Mouse (Mus musculus) kidney, postnatal 14 days (tissue): Measurements from ENCODE around the gene Atmin.

Source experiments
- DNase-seq: peaks from one replicate; pipeline ENCODE4 v3.0.0; 2022; ENCODE audit warnings: mixed read lengths

Atmin gene

DNA sequence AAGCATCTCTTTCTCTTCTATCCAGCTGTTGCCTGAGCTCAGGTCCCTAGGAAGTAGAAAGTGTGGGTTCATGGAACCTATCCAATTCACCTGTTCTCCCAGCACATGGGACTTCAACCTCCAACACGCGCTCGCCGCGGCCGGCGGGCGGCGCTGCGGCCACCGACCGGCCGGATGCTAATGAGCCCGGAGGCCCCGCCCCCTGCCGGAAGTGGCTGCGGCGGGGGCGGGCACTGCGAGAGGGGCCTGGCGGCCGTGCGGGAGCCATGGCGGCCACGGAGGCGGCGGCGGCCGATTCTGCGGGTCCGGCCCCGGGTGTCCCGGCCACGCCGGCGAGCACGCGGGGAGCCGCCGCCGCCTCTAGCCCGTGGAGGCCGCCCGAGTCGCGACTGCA is at the start of gene Atmin:
TSS of gene Atmin (plus strand) at position 233 of the 394 bp plus-strand sequence.
- peak; percentile 95 for DNase-seq

DNA sequence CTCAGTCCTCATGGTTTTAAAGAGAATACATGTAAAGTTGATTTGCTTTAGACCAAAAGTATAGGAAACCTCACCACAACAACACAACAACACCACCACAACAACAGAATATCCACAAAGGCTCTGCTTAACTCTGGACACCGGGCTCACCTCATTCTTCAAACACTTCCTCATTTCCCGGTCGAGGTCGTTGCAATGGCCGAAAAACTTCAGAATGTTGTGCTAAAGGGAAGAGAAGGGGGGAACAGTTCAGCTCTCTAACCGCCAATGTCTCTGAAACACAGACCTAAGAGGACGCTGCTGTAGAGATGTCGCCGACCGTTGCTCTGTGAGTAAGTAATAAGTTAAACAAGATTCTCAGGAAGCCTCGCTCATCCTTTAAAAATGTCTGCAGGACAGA is 49.3 kb upstream of the Atmin start:
- no peak for DNase-seq

DNA sequence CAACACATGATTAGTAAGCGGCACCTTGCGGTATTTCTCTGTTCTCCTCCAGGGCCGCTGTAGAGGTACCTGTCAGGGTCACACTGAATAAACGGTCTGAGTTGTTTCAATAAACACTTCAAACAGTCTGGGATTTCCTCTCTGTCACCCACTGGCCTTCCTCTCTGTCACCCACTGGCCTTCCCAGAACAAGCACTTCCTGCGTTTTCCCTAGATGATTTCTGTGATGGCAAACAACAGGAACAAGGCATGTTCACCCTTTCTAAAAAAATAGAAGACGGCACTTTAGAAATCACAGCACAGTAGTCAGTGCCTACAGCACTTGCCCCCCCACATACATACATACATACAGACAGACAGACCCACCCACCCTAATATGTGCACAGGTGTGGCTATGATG is 47.7 kb upstream of the Atmin start:
- DNase-seq = no peak

DNA sequence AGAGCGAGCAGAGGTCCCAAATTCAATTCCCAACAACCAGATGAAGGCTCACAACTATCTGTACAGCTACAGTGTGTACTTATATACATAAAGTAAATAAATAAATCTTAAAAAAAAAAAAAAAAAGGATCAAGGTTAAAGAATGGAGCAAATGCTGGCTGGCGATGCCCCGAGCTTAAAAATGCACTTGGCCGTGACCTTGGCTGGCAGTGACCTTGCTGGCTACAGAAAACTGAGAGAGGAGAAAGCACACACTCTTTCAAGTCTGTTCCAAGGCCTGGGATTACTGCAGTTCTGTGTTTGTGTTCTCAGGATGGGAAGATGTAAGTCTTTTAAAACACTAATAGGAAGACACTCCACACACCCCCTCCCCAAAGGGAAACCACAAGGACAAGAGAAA is 38.5 kb upstream of the Atmin start:
- DNase-seq = no peak

DNA sequence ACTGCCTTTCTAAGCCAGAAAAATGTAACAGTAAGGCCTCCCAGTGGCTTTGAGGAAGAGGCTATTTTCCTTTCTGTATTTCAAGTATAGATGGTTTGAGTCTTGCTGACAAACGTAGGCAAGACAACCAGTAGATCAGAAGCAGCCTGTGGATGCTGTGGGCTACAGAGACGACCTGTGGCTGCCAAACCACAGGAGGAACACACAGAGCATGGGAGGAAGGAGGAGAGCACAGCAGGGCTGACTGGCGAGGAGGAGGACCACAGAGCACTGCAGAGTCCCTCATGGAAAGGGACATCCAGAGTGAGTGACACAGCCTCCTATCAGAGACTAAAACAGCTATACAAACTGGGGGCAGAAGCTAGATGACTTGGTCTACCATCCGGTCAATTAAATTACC is 37.9 kb upstream of the Atmin start:
- DNase-seq = no peak

DNA sequence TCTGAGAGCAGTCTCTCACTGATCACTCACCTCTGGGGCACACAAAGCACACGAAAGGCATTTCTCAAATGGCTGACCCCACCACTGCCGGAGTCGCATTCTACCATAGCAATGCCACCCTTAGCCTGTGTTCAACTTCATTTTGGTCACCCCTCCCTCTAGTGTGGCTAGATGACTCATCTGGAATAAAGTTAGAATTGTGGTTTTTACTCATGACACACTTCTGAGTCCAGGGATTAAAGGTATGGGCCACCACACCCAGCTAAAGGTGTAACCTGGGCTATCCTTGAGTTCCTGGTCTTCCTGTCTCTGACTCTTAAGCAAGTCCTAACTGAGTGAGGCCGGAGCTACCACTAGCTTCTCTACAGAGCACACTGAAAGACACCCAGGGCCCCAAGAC is 37.4 kb upstream of the Atmin start:
- DNase-seq = no peak

DNA sequence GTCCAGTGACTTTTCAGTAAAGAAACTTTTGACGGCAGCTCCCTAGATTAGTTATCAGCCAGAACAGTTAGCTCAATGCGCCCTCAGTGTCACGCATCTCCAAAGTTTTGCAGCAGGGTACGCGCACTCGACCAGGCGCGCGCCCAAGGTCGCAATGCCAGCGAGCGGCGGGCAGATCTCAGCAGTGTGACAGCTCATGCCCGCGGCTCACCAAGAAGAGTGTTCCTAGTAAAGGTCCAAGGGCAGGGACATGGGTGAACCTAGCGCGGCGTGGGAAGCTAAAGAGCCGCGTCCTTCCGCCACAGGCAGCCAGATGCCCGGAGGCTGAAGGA is 22.2 kb upstream of the Atmin start:
- no peak for DNase-seq

DNA sequence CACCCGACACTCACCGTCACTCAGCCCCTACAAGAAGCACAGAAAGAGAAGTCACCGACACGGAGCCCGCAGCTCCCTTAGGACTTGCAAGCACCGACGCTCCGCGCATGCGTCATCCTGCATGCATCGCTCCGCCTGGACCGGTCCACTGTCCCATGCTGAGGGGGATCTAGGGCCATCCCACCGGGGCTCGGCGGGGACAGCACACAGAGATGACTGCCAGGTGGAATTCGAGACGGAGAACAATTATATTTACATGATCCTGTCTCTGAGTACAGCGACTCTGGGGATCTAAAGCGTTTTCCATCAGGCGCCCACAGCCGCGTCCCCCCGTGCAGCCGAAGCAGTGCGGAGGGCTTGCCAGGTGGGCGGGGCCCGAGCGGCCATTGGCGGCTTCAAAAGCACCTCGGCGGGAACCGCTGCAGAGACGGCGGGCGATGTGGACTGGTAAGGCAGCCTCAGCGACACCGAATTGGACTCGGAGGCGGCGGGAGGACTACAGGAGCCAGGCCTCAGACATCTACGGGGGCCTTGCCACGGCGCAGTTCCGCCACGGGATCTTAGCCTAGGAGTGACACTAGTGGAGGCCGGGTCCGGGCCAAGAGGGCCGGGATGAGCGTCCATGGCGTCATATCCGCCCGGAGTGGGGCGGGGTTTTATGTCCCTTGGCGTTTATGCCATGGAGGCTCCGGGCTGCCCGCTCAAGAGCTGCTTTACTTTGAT is 21.7 kb upstream of the Atmin start, which contains the start of the genes Cmc2 and Cenpn:
TSS of gene Cmc2 (minus strand) at position 119 of the 723 bp plus-strand sequence.
TSS of gene Cenpn (plus strand) at position 394 of the 723 bp plus-strand sequence.
- DNase-seq = peak; percentile 95

DNA sequence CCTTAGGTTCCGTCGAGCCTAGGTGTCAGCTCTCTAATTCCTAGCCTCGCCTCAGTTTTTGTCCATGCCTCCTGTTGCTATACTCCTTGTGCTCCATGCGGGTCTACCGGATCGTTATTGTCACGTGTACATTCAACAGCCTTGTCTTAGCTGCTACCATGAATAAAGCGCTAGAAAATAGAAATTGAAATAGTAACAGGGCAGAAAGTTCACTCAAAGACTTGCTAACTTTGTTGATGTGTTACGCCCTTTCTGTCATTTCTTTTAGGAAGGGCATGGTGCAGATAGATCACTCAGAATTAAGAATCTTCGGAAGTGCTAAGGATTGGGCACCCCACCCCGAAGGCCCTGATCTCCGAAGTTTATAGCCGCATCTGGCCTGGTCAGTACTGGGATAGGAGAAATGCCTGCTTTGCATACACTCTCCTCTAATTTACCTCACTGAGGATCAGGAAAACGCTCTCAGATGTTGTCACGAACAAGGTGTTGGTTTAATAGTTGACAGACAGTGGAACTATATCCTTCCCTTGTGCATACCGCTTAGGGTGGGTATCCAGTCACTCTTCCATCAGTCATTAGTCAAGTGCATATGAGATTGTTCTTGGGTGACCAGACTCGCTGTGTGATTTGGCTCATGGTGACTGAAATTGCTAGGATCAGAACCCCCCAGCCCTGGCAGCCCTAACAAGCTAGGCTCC is 21.0 kb upstream of the Atmin start:
- DNase-seq = no peak

DNA sequence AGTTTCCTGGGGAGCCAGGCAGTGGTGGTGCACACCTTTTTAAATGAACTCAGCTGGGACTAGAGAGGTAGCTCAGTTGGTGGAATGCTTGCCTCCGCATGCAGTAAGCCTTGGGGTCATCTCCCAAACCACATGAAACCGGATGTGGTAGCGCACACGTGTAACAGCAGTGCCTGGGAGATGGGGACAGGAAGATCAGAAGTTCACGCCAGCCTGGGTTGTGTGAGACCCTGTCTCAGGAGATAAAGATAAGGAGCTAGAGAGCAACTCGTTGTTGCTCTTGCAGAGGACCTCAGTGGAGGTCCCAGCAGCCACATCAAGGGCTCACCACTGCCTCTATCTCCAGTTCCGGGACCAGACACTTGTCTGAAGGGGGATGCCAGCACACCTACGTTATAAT is 19.7 kb upstream of the Atmin start:
- DNase-seq = no peak

DNA sequence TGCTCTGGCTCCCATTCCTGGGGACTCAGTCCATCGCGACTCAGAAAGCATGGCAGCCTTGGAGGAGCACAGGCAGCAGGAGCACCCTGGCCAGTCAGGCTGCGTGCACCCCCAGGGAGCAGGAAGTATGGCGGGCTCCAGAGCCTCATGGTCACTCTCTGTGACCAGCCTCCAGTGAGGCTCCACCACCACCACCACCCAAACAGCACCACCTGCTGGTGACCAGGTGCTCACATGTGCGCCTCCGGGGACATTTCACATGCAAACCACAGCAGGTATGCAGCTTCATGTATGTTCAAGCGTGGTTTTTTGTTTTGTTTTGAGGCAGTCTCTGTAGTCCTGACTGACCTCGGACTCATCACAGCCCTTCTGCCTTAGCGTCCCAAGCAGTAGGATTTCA is 15.3 kb upstream of the Atmin start:
- peak; percentile 34 for DNase-seq

DNA sequence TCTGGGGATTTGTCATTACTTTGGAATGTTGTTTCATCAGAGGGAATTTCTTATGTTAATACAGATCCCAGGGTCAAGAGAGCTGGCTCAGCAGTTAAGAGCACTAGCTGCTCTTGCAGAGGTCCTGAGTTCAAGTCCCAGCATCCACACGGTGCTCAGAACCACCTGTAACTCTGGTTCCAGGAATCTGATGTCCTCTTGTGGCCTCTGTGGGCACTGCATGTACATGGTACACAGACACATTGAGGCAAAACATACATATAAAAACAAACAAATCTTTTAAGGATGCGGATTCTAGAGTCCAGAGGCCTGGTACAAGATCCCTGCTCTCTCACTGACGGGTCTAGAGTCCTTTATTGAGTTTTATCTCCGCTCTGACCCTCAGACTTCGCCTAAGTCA is 14.6 kb upstream of the Atmin start:
- DNase-seq = no peak

DNA sequence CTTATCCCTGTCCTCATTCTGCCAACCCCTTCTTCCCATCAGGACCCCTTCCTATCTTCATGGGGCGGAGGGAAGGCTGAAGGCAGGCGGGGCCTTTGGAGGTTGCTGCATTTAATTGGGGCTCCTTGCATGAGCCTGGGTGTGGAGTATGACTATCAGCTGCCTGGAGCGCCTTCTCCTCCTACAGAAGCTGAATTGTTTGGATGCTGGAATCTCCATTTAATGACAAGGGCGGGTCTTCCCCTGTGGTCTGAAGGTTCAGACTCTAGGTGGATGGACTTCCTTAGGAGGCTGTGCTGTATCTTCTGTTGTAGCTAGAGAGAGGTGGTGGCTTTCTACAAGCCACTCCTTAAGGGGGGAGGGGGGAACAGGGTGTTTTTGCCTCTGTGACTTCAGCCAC is 8.2 kb upstream of the Atmin start:
- DNase-seq = no peak

DNA sequence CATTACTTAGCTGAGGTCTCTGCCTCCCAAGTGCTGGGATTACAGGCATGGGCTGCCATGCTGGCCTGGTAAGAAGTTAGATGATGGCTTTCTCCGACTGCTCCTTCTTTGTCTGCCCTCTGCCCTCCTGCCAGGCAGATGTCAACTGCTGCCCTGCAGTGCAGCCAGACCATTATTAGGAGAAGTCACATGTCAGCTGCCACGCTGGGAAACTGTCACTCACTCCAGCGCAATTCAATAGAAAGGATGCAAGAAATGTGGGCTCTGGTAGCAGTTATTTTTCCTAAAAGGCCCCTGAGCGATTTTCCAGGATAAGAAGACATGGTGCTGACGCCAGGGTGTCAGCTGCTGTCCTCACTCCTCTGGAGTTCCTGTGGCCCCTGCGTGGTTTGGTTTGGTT is 7.7 kb upstream of the Atmin start:
- DNase-seq = no peak

DNA sequence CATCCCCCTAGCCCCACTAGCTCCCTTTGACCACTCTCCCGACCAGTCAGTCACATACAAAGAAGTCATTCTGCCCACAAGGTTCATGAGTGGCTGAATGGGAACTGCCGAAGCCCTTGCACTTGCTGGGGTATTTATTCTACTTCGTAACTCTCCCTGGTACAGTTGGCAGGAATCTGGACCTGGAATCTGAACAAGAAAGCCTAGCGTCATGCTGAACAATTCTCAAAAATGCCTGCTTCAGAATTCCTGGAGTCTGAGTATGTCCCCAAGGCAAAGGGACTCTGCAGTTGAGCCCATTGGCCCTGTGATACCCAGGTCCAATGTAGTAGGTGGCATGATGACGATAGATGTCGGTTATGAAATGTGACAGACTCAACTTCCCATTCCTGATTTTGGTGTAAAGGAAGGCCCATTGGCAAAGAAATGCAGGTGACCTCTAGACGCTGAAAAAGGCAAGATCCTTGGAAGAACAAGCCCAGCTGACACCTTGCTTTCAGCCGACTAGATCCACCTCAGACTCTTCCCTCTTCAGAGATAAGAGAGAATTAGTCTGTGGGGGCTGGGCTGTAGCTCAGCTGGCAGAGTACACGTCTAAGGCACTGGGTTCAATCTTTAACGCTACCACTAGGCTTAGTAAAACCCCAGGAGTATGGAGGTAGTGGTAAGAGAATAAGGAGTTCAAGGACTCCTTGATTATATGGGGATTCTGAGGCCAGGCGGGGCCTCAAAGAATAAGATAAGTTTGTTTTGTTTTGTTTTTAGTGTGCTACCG is 722 bp upstream of the Atmin start:
- no peak for DNase-seq

DNA sequence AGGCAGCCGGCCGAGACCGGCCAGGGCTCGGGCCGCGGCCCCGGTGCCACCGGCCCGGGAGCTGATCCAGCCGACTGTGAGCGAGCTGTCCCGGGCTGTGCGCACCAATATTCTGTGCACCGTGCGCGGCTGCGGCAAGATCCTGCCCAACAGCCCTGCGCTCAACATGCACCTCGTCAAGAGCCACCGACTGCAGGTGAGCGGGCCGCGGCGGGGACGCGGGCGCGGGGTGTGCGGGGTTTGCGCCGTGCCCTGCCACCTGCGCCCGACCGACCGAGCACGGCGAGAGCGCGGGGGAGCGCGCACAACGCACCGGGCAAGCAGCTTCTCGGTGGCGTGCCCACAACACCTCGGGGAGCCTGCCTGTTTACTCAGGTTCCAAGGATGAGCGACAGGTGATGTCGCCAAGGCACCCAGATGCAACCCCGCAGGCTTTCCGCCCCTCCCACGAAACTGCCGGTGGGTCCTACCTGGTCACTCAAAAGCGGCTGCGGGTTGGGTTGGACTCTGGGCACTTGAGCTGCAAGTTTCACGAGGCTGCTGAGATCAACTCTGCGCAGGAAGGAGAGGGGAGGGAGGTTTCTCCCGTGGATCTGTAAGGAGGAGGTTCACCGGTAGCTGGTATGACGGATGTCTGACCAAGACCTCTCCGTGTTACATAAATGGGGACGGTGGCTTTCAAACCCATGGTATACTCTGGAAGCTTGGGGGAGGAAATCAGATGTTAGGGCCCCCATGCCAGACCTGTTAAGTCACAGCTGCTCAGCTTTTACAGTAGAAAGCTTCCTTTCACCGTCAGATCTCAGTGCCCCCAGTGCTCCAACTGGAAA is 577 bp downstream of the Atmin start:
- peak; percentile 46 for DNase-seq

DNA sequence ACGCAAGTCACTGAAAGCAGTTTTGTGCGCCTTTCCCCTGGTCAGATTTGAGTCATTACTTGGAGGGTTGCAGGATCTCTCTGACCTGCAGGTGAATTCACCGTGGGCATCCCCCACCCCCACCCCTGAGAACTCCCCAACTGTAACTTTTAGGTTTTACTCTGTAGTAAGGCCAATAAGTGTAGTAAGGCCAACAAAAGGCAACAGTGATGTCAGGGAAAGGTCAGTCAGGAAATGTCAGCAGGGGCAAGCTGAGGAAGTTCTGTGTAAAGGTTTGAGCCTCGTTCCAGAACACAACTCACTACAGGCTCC is 1.1 kb downstream of the Atmin start:
- DNase-seq = no peak

DNA sequence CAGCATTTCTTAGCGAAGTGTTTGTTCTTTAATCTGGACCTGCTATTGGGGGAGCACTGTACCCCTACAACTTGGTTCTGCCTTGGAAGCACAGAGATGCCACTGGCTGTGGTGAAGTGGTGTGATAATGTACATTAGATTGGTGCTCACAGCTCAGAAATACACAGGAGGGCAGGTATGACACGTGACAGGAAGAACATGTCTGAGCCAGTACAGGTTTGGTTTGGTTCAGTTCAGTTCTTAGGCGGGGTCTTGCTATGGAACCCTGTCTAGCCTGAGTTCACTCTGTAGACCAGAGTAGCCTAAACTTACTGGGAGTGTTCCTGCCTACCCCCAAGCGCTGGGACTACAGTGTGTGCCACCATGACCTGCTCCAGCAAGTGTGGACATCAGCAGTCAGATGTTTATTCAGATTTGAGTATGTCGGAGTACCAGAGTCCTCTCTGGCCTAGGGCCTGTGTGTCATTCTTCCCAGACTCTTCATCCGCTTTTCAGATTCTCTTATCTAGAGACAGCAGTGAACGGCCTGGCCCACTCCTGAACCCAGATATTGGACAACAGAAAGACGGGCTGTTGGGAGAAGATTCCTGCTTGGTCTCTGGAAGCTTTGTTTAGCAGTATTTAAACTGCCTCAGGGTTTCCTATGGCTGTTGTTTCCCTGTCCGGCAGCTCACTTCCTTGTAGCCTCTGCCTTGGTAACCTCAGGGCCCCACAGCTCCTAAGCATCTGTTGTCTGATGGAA is 2.1 kb downstream of the Atmin start:
- DNase-seq = no peak

DNA sequence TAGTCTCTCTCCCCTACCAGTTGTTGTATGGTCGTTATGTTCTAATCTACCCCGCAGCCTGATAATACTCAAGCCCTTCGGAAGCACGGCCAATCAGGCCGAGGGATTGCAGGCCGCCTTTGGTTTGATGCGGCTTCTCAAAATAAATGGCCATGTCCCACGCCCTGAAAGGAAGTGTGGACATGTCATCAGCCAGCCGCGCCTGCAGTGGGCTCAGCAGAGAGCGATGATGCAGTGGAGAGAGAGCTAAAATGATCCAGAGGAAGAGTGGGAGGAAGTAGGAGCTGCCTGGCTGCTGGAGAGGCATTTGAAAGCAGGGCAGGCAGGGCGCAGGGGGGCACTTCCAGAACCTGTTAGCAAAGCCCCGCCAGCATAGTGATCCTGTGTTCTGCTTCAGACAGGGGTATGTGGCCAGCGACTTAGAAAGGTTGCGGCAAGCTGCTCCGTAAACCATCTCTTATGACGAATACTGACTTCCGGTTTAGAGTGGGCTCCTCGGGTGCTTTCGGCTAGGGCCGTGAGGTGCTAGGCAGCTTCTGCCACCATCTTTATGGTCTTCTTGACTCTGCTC is 3.2 kb downstream of the Atmin start:
- DNase-seq = peak; percentile 9

DNA sequence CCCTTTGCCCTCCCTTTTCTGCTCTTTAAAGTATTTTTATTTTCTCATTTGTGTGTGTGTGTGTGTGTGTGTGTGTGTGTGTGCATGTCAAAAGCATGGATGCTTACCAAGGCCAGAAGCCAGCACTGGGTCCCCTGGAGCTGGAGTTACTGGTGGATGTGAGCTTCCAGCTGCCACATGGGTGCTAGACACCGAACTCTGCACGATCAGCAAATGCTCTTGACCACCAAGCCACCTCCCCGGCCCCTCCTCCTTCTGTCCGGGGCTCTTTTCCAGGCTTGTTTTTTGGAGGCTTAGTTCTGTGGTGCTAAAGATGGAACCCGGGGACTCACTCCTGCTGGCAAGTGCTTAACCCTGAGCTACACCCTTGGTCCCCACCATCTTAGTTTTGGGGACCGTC is 3.7 kb downstream of the Atmin start:
- peak; percentile 20 for DNase-seq

DNA sequence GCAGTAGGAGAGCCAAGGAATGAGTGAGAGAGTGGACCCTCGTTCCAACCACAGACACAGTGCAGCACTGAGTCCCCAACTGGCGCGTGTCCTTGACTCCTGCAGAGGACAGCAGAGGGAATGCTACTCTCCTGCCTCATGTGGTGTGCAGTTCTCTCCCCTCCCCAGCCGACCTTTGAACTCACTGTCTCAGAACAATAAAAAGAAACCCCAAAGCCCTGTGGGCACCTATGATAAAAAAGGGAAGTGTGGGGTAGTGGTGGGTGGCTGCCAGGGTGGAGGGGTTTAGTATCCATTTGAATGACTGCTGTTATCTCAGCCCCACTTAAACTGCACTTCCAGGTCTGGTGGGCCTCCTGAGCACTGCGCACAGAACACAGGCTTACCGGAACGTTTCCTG is 4.4 kb downstream of the Atmin start:
- no peak for DNase-seq

DNA sequence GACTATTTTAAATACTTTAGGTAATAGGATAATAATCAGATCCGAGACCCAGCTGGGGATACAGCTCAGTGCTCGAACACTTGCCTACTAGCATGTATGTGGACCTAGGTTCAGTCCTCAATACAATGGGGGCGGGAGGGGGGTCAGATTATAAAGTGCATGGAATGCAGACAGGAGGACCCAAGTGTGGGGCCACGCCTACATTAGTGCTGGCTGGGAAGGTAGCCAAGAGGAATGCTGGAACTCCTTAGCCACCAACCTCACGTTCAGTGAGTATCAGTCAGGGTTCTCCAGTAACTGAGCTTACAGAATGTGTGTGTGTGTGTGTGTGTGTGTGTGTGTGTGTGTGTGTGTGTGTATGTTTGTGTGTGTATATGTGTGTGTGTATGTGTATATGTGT is 8.2 kb downstream of the Atmin start:
- peak; percentile 63 for DNase-seq
